In genomic region chr3:85368354-85369120, GRCm38 (mm10) we compare ENCODE assay signal across 14 mouse cellular contexts.
DNase-seq lines count a peak whose midpoint lies in the region; ATAC-seq lines count a peak whose summit lies in the region.
"Had no signal": no experiment of that assay in that cellular context is flagged by ENCODE, and none has a peak within 500 bp of the region (broad histone marks: within the 10 kb centered on the region; RNA-seq: fewer than 3 reads in every experiment).

No protein-coding gene starts in this region.

- peak; percentile 49; the same call in 1 of the 2 replicates for ATAC-seq in forebrain, embryonic 16.5 days
- no peak for ATAC-seq in forebrain, embryonic 11.5 days (replicated peaks; ENCODE audit: low FRiP score)
- peak; percentile 41; the same call in 1 of the 2 replicates for ATAC-seq in lung, embryonic 16.5 days (ENCODE audit: low read depth)
- ATAC-seq: forebrain, embryonic 15.5 days; inflammation-experienced regulatory T-cells, adult 6 months had no signal

- DNase-seq in forebrain, embryonic 11.5 days (ENCODE audit: low spot score) = no peak
- no peak for DNase-seq in lung, postnatal 36 days
- DNase-seq in layer of hippocampus, adult 9-11 months = peak; percentile 88
- peak; percentile 80 for DNase-seq in right cerebral cortex, postnatal 25 days
- DNase-seq in thymus, postnatal 36 days = no peak
- no peak for DNase-seq in MN1 (ENCODE audit: low spot score)

- H3K9me3 ChIP-seq in forebrain, embryonic 16.5 days (ENCODE audit: control insufficient read depth, low read length) = no peaks in the 10 kb centered on the region
- H3K9me3 ChIP-seq in forebrain, embryonic 11.5 days (ENCODE audit: control insufficient read depth, low read length) = no peaks in the 10 kb centered on the region
- H3K9me3 ChIP-seq in lung, embryonic 16.5 days (ENCODE audit: control insufficient read depth, low read length) = no peaks in the 10 kb centered on the region
- H3K9me3 ChIP-seq: forebrain, embryonic 15.5 days; limb, embryonic 13.5 days; neural tube, embryonic 13.5 days; stomach, embryonic 15.5 days had no signal

- H3K27me3 ChIP-seq in forebrain, embryonic 16.5 days (replicated peaks; ENCODE audit: control insufficient read depth, insufficient read depth, low read length) = no peaks in the 10 kb centered on the region
- no peaks in the 10 kb centered on the region for H3K27me3 ChIP-seq in forebrain, embryonic 11.5 days (ENCODE audit: control insufficient read depth, insufficient read depth, low read length)
- H3K27me3 ChIP-seq in lung, embryonic 16.5 days (ENCODE audit: control insufficient read depth, insufficient read depth, low read depth, low read length) = no peaks in the 10 kb centered on the region
- H3K27me3 ChIP-seq: forebrain, embryonic 15.5 days; limb, embryonic 13.5 days; megakaryocyte, embryonic 14.5 days; neural tube, embryonic 13.5 days; stomach, embryonic 15.5 days had no signal

- H3K9ac ChIP-seq in forebrain, embryonic 16.5 days (replicated peaks; ENCODE audit: low read depth, low read length) = no peak overlapping the region
- no peak overlapping the region for H3K9ac ChIP-seq in forebrain, embryonic 11.5 days (ENCODE audit: low read length)
- no peak overlapping the region for H3K9ac ChIP-seq in lung, embryonic 16.5 days (ENCODE audit: low read length)
- H3K9ac ChIP-seq: forebrain, embryonic 15.5 days; limb, embryonic 13.5 days; neural tube, embryonic 13.5 days; stomach, embryonic 15.5 days had no signal

- H3K4me1 ChIP-seq in forebrain, embryonic 16.5 days (replicated peaks; ENCODE audit: control insufficient read depth, insufficient read depth, low read length) = no peaks in the 10 kb centered on the region
- H3K4me1 ChIP-seq in forebrain, embryonic 11.5 days (replicated peaks; ENCODE audit: control insufficient read depth, insufficient read depth, low read length) = no peaks in the 10 kb centered on the region
- 0 out of 2 replicates have a peak, but pooled peaks cover 2% of the 10 kb centered on the region for H3K4me1 ChIP-seq in lung, embryonic 16.5 days (replicated peaks; ENCODE audit: control insufficient read depth, insufficient read depth, low read length)
- H3K4me1 ChIP-seq: forebrain, embryonic 15.5 days; megakaryocyte, embryonic 14.5 days; neural tube, embryonic 13.5 days; stomach, embryonic 15.5 days had no signal

- H3K4me3 ChIP-seq in forebrain, embryonic 16.5 days (replicated peaks; ENCODE audit: low read length) = no peak overlapping the region
- no peak overlapping the region for H3K4me3 ChIP-seq in forebrain, embryonic 11.5 days (ENCODE audit: low read depth, low read length)
- H3K4me3 ChIP-seq in lung, embryonic 16.5 days (ENCODE audit: low read length) = no peak overlapping the region
- H3K4me3 ChIP-seq: forebrain, embryonic 15.5 days; limb, embryonic 13.5 days; megakaryocyte, embryonic 14.5 days; neural tube, embryonic 13.5 days; stomach, embryonic 15.5 days had no signal

- WGBS in forebrain, embryonic 16.5 days = 75% methylated on average over 16 of the region's 16 CpGs
- 80% methylated on average over 16 of the region's 16 CpGs for WGBS in forebrain, embryonic 11.5 days
- WGBS in lung, embryonic 16.5 days = 51% methylated on average over 16 of the region's 16 CpGs

- no peaks in the 10 kb centered on the region for H3K36me3 ChIP-seq in forebrain, embryonic 16.5 days (ENCODE audit: control insufficient read depth, insufficient read depth)
- H3K36me3 ChIP-seq in forebrain, embryonic 11.5 days (ENCODE audit: control insufficient read depth, insufficient read depth, low read length) = no peaks in the 10 kb centered on the region
- H3K36me3 ChIP-seq in lung, embryonic 16.5 days (ENCODE audit: control insufficient read depth, insufficient read depth, low read length) = no peaks in the 10 kb centered on the region
- H3K36me3 ChIP-seq: forebrain, embryonic 15.5 days; limb, embryonic 13.5 days; neural tube, embryonic 13.5 days; stomach, embryonic 15.5 days had no signal

- H3K27ac ChIP-seq in forebrain, embryonic 16.5 days (ENCODE audit: low read length) = no peak overlapping the region
- no peak overlapping the region for H3K27ac ChIP-seq in forebrain, embryonic 11.5 days (ENCODE audit: low read depth, low read length)
- no peak overlapping the region for H3K27ac ChIP-seq in lung, embryonic 16.5 days (ENCODE audit: low read length)
- H3K27ac ChIP-seq: forebrain, embryonic 15.5 days; limb, embryonic 13.5 days; neural tube, embryonic 13.5 days; stomach, embryonic 15.5 days had no signal

- no peak overlapping the region for H3K4me2 ChIP-seq in forebrain, embryonic 16.5 days (ENCODE audit: low read length)
- H3K4me2 ChIP-seq in forebrain, embryonic 11.5 days (ENCODE audit: low read depth, low read length, severe bottlenecking) = no peak overlapping the region
- no peak overlapping the region for H3K4me2 ChIP-seq in lung, embryonic 16.5 days (ENCODE audit: low read depth, low read length)
- H3K4me2 ChIP-seq: forebrain, embryonic 15.5 days; limb, embryonic 13.5 days; neural tube, embryonic 13.5 days; stomach, embryonic 15.5 days had no signal

Comparison
In these comparisons a context has a peak if more than half of its experiments do, and no peak if none do; other contexts are left out.
1. DNase-seq: peak in layer of hippocampus, adult 9-11 months (single experiment) and right cerebral cortex, postnatal 25 days (single experiment); none in forebrain, embryonic 11.5 days (single experiment), lung, postnatal 36 days (single experiment), thymus, postnatal 36 days (0 of 2) and MN1 (single experiment).